Mouse (Mus musculus) neural tube, embryonic 15.5 days (tissue): ENCODE results near the gene Lrpprc. TPM values are rescaled to one million over a fixed set of nuclear protein-coding genes. Genes with fewer than 3 reads are reported as not detected.

Experiments used
- ATAC-seq: fragments of 200-750 bp; cut with Nextera tagmentation; 2 replicates; pipeline ENCODE4 v1.8.0; 2017; ENCODE audit warnings: mild to moderate bottlenecking, moderate TSS enrichment, moderate library complexity; ENCODE audit not compliant: low FRiP score
- H3K27ac ChIP-seq: fragments of 300-500 bp; sonication (generic); replicated peaks from 2 replicates; pipeline ENCODE4 v1.5.1; 2015; ENCODE audit warnings: mild to moderate bottlenecking, inconsistent platforms
- H3K27me3 ChIP-seq: fragments of 300-500 bp; sonication (generic); replicated peaks from 2 replicates; pipeline ENCODE4 v1.6.1; 2015; ENCODE audit warnings: inconsistent platforms
- H3K36me3 ChIP-seq: fragments of 300-500 bp; sonication (generic); 2 replicates; pipeline ENCODE4 v1.6.1; 2015; ENCODE audit warnings: inconsistent platforms
- H3K4me1 ChIP-seq: fragments of 300-500 bp; sonication (generic); 2 replicates; pipeline ENCODE4 v1.6.1; 2015; ENCODE audit warnings: inconsistent platforms
- H3K4me2 ChIP-seq: fragments of 300-500 bp; sonication (generic); 2 replicates; pipeline ENCODE4 v1.6.1; 2015; ENCODE audit warnings: inconsistent platforms, mild to moderate bottlenecking, moderate library complexity
- H3K4me3 ChIP-seq: fragments of 300-500 bp; sonication (generic); replicated peaks from 2 replicates; pipeline ENCODE4 v1.5.1; 2015; ENCODE audit warnings: mild to moderate bottlenecking, inconsistent platforms
- H3K9ac ChIP-seq: fragments of 300-500 bp; sonication (generic); replicated peaks from 2 replicates; pipeline ENCODE4 v1.6.1; 2015; ENCODE audit warnings: mild to moderate bottlenecking, inconsistent platforms
- H3K9me3 ChIP-seq: fragments of 300-500 bp; sonication (generic); replicated peaks from 2 replicates; pipeline ENCODE4 v1.6.1; 2016; ENCODE audit warnings: inconsistent platforms
- WGBS: fragments of 180-500 bp; shearing (Covaris S2); methylation state at CpG from one replicate; pipeline ENCODE4 v1.1.7; 2015; ENCODE audit warnings: mixed read lengths; 5-methylcytosine and 5-hydroxymethylcytosine counted together
- polyA plus RNA-seq: library from polyadenylated mRNA; unstranded; fragments of >200 nt; fragmentation: Nextera tagmentation; extraction: Ambion mirVana; gene quantifications from 2 replicates; pipeline ENCODE4 v1.2.1, GENCODE M21; 2015

Lrpprc gene
- polyA plus RNA-seq, 1 experiment from 2014 or later = 46.5 TPM

DNA sequence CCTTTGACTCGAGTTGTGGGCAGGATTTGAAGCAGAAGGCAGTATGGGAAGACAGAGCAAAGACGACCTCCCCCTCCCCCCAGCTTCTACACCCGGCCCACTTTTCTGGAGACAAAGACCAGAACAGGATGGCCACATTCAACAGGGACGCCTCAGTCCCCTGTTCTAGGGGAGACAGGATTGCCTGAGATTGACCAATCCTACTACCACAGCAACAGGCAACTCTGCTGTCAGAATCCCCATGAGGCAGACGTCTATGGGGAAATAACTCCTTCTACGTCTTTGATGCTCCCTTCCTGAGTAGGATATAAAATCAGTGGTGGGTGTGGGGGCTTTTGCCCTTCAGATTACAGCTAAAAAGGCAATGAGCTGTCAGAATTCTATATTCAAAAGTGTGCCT lies 106.3 kb downstream of the Lrpprc start:
- Histone ChIP-seq H3K4me3 (no peak overlapping the region), H3K27me3 (no peaks in the 10 kb centered on the region), H3K9me3 (no peaks in the 10 kb centered on the region), H3K4me2 (no peak overlapping the region), H3K36me3 (no peaks in the 10 kb centered on the region), H3K4me1 (no peaks in the 10 kb centered on the region), H3K9ac (no peak overlapping the region), H3K27ac (no peak overlapping the region)
- 37% methylated on average over 6 of the region's 6 CpGs for WGBS
- ATAC-seq = no peak

DNA sequence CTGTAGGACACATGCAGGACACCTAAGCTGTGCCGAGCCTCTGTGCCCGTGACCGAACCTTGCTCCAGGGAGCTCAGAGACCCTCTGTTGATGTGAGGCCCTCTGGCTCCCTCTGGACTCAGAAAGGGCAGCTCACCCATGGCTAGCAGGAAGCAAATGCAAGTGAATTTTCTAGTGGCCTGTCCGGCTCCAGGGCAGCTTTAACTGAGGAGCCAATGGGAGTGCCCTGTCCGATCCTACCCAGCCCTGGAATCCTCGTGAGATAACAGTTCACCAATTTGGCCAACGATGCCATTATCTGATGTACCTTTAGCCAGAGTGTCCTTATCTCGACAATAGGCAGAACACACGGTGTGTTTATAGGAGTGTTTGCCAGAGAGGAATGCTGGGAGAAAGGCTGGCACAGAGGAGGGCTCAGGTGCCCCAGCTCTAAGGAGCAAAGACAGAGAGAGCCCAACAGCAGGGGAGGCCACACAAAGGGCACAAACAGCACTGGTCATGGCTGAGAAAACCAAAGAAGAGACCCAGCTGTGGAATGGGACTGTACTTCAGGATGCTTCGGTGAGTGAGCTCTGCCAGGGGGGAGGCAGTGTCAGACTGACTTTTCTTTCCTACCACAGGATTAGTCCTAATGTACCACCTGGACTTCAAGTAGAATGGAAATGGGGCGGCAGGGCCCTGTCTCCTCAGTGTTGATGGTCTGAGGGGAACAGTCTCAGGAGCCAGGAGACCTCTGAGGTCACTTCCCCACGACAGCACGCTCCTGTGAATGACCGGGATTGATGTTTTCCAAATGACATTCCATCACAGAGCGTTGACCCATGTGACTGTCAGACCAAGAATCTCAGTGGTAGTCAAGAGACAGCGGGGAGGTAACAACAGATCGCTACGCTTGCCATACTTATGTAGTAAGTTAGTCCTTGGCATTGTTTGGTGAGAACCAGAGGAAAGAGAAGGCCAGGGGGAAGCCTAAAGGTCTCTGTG lies 107.6 kb downstream of the Lrpprc start, which contains the start of gene Abcg5:
TSS of gene Abcg5 (minus strand) at position 278 of the 984 bp plus-strand sequence.
- Histone ChIP-seq H3K4me2 (no peak within 1 kb of the TSS), H3K4me3 (no peak within 1 kb of the TSS), H3K36me3 (no peaks in the 10 kb centered on the region), H3K9me3 (no peaks in the 10 kb centered on the region), H3K27me3 (no peaks in the 10 kb centered on the region), H3K27ac (no peak within 1 kb of the TSS), H3K9ac (no peak within 1 kb of the TSS), H3K4me1 (no peaks in the 10 kb centered on the region)
- ATAC-seq = no peak
- 79% methylated on average over 18 of the region's 18 CpGs for WGBS

DNA sequence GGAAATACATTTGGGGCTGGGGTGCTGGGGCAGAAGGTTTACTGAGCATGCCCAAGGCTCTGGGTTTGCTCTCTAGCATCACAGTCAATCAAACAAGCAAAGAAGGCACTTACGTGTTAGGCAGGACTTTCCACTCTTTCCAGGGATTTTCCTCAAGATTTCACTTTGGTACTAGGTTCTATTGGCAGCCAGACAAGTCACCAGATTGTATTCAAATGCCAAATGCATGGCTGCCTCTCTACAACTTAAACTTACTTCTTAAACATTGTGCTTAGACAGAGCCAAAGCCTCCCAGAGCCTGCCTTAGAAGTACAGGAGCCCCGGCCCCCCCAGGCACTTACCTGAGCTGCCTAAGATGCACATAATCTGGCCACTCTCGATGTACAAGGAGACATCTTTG lies 108.9 kb downstream of the Lrpprc start:
- H3K27me3 ChIP-seq = no peaks in the 10 kb centered on the region
- H3K36me3 ChIP-seq = no peaks in the 10 kb centered on the region
- H3K4me1 ChIP-seq = no peaks in the 10 kb centered on the region
- no peak overlapping the region for H3K4me3 ChIP-seq
- H3K27ac ChIP-seq = no peak overlapping the region
- no peak overlapping the region for H3K9ac ChIP-seq
- no peaks in the 10 kb centered on the region for H3K9me3 ChIP-seq
- WGBS = 89% methylated on average over 3 of the region's 3 CpGs
- no peak overlapping the region for H3K4me2 ChIP-seq
- ATAC-seq = no peak

DNA sequence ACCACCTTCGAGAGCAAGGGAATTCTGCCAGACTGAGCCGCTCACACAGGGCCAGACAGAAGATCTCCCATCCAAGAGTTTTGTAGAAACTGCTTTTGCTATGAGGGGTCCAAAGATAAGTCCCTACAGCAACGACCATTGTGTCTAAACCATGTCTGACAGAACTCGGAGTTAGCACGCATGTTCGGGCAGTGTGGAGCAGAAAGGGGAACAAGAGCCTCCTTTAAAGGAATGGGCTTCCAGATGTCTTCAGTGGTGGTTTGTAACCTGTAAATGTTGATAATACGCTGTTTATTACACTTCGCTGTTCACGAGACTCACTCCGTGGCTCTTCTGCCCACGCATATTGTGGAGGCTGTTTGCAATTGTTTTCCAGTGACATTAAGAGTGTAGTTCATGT lies 113.0 kb downstream of the Lrpprc start:
- H3K36me3 ChIP-seq = no peaks in the 10 kb centered on the region
- 87% methylated on average over 11 of the region's 11 CpGs for WGBS
- H3K4me1 ChIP-seq = peaks cover 7% of the 10 kb centered on the region
- no peak overlapping the region for H3K4me3 ChIP-seq
- H3K4me2 ChIP-seq = no peak overlapping the region
- no peak overlapping the region for H3K9ac ChIP-seq
- H3K27ac ChIP-seq = no peak overlapping the region
- H3K27me3 ChIP-seq = peaks cover 7% of the 10 kb centered on the region
- no peaks in the 10 kb centered on the region for H3K9me3 ChIP-seq
- no peak for ATAC-seq

DNA sequence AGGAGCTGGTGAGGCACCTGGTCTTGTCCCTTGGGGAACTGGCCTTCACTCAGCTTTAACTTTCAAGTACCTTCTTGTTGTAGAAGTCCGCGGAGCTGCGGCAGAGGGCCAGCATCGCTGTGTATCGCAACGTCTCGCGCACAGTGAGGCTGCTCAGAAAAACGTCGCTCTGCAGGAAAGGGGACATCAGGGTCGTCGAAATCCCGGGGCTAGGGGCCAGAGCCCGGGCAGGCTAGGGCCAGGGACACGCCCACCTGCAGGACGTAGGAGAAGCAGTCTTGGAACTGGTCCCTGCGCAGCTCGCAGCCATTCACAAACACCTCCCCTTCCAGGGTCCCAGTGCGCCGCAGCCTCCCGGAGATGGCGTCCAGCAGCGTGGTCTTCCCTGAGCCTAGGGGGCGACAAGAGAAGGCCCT lies 114.6 kb downstream of the Lrpprc start, which contains the start of gene Abcg8:
TSS of gene Abcg8 (plus strand) at position 352 of the 416 bp plus-strand sequence.
- peak within 1 kb of the TSS; percentile 31 for H3K4me3 ChIP-seq
- 3% methylated on average over 24 of the region's 24 CpGs for WGBS
- peaks cover 11% of the 10 kb centered on the region for H3K27me3 ChIP-seq
- no peak within 1 kb of the TSS for H3K27ac ChIP-seq
- H3K9ac ChIP-seq = no peak within 1 kb of the TSS
- H3K9me3 ChIP-seq = no peaks in the 10 kb centered on the region
- ATAC-seq = peak; percentile 35; the same call in 1 of the 2 replicates
- H3K4me1 ChIP-seq = peaks cover 7% of the 10 kb centered on the region
- no peaks in the 10 kb centered on the region for H3K36me3 ChIP-seq
- H3K4me2 ChIP-seq = peak within 1 kb of the TSS; percentile 61

DNA sequence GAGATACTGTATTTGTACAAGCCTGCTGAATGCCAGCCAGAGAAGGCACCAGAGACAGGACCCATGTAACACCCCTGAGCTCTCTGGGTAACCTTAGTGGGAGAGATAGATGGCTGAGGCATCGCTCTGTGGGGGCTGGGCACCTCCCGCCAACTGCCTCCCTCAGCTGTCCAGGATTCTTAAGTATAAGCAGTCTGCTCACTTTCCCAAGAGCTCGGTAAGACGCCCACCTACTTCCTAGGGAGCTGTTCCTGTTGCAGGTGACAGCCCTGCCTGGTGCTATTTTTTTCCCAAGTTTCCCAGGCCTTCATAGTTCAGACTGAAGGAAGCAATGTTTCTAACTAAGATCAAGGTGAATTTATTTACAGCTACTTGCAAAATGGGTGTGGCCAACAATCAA lies 115.4 kb downstream of the Lrpprc start:
- Histone ChIP-seq H3K4me1 (peaks cover 7% of the 10 kb centered on the region), H3K4me2 (no peak overlapping the region), H3K27ac (no peak overlapping the region), H3K9me3 (no peaks in the 10 kb centered on the region), H3K4me3 (no peak overlapping the region), H3K36me3 (no peaks in the 10 kb centered on the region), H3K9ac (no peak overlapping the region), H3K27me3 (peaks cover 11% of the 10 kb centered on the region)
- 82% methylated on average over 4 of the region's 4 CpGs for WGBS
- ATAC-seq = no peak

DNA sequence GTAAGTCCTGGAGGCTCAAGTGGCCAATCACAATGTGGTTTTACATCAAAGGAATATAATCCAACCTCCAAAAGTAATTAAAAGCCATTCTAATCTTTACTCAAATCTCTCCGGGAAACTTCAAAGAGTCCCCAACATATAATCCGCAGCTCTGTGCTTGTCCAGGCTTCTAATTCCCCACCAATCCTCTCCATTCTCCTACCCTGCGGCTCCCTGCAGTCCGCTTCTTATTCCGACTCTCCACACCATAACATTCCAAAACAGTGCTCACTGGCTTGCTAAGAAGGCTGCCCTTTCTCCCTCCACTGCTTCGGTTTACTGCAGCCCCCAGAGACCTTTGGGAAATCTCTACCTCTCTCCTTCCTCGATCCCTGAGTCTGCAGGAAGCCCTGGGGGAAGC lies 116.5 kb downstream of the Lrpprc start:
- no peak overlapping the region for H3K27ac ChIP-seq
- no peak for ATAC-seq
- no peak overlapping the region for H3K9ac ChIP-seq
- H3K9me3 ChIP-seq = no peaks in the 10 kb centered on the region
- peaks cover 11% of the 10 kb centered on the region for H3K27me3 ChIP-seq
- H3K4me3 ChIP-seq = no peak overlapping the region
- H3K4me1 ChIP-seq = peaks cover 7% of the 10 kb centered on the region
- H3K36me3 ChIP-seq = no peaks in the 10 kb centered on the region
- H3K4me2 ChIP-seq = no peak overlapping the region
- 49% methylated on average over 7 of the region's 7 CpGs for WGBS

DNA sequence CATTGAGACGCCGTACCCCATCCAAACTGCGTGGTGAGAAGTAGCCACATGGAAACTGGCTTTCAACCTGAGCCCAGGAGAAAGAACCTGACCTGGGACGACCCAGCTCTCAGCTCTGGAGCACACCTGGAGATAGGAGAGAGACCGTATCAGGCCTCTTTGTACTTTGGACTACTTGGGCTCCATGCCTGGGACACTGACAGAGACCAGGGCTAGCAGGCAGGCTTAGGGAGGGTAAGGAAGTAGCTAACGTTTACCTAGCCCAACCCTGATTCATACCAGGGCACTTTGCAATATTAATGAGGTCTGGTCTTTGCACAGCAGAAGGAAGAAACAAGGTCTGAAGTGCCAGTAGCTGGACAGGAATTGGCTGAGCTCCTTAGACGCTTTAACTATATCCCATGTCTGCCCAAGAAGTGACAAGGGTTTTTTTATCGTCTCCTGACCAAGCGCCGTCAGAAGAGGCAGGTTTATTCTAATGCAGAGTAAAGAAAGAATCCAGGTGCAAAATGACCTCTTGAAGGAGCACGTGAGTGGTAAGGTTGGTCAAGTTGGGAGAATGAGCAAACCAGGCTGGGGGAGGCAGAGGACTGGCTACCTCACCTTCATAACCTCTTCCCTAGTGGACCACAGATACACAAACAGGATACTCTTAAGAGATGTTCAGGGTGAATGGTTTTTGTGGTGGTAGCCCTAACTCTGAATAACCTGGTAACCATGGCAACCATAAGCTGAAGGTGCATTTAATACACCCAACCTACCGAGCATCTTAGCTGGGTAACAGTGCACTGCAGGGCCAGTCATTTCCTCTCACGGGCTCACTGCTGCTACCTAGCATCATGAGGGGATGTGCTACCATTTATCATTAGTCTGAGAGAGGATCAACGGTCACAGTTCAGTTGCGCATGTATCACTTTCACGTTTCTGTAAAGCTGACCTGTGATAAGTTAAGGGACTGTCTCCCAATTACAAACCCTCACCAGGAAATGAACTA lies 117.9 kb downstream of the Lrpprc start:
- Histone ChIP-seq H3K9me3 (no peaks in the 10 kb centered on the region), H3K27ac (no peak overlapping the region), H3K4me2 (no peak overlapping the region), H3K4me3 (no peak overlapping the region), H3K36me3 (no peaks in the 10 kb centered on the region), H3K27me3 (peaks cover 11% of the 10 kb centered on the region), H3K4me1 (peaks cover 7% of the 10 kb centered on the region), H3K9ac (no peak overlapping the region)
- ATAC-seq = no peak; the same call in 1 of the 2 replicates
- 81% methylated on average over 16 of the region's 16 CpGs for WGBS

DNA sequence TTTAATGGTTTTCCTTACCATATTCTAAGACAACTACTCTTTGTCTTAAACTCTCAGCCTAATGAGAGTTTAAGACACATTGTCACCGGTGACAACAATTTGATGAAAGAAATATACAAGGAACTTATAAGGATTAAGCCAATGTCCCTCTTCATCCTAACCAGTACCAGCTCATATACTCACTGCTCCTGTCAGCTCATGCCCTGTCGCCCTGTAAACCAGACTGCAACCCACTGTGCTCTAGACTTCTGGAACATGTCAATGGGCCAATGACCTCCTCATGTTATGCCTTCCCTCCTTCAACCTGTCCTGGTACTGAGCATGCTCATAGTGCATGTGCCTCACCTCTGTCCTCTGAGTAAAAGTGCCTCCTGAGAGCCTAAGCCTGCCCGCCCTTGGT lies 122.7 kb downstream of the Lrpprc start:
- H3K4me3 ChIP-seq = no peak overlapping the region
- H3K9ac ChIP-seq = no peak overlapping the region
- H3K27me3 ChIP-seq = peaks cover 4% of the 10 kb centered on the region; the same call in 1 of the 2 replicates
- H3K4me1 ChIP-seq = peaks cover 10% of the 10 kb centered on the region
- H3K27ac ChIP-seq = no peak overlapping the region
- no peak for ATAC-seq
- no peaks in the 10 kb centered on the region for H3K9me3 ChIP-seq
- 95% methylated on average over 3 of the region's 3 CpGs for WGBS
- no peak overlapping the region for H3K4me2 ChIP-seq
- no peaks in the 10 kb centered on the region for H3K36me3 ChIP-seq

DNA sequence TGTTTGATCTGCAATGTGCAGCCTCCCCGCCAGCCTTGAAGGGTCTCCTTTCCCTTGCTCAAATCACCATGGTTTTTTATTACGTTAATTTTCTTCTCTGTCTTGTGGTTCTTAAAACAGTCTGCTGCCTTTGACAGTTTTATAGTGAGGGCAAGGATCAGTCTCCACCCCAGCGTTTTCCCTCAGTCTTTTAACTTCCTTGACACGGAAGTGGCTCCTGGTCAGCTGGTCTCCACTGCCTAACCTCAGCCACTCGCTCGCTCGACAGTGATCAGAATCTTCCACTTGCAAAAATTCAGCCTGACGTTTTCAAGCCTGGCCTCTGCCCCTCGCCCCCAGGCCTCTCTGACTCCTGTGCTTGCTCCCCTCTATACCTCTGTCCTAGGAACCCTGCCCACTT lies 124.9 kb downstream of the Lrpprc start:
- ATAC-seq = no peak
- no peaks in the 10 kb centered on the region for H3K36me3 ChIP-seq
- no peaks in the 10 kb centered on the region; the same call in 1 of the 2 replicates for H3K27me3 ChIP-seq
- peaks cover 10% of the 10 kb centered on the region for H3K4me1 ChIP-seq
- 24% methylated on average over 9 of the region's 9 CpGs for WGBS
- H3K4me3 ChIP-seq = no peak overlapping the region
- no peaks in the 10 kb centered on the region for H3K9me3 ChIP-seq
- no peak overlapping the region for H3K4me2 ChIP-seq
- no peak overlapping the region for H3K9ac ChIP-seq
- H3K27ac ChIP-seq = no peak overlapping the region

DNA sequence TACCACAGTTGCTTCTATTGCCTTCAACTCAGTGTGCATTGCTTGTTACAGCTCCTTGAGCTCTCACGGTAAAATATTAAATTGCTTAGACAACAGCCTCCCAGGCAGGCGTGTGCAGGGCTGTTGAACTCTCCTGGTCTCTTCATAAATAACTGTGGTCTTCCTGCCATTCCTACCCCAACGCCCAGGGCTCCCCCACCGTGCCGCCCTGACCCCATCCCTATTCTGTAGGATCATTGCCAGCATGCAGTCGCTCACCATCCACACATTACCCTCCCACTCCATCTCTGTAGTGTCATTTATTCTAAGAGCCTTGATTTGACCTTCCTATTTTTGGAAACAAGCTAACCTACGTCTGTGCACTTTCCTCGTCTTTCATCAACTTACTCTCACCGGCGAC lies 125.5 kb downstream of the Lrpprc start:
- no peak overlapping the region for H3K9ac ChIP-seq
- WGBS = 30% methylated on average over 10 of the region's 10 CpGs
- H3K4me3 ChIP-seq = no peak overlapping the region
- H3K9me3 ChIP-seq = no peaks in the 10 kb centered on the region
- no peak overlapping the region for H3K4me2 ChIP-seq
- H3K27me3 ChIP-seq = no peaks in the 10 kb centered on the region; the same call in 1 of the 2 replicates
- no peak for ATAC-seq
- no peaks in the 10 kb centered on the region for H3K36me3 ChIP-seq
- no peak overlapping the region for H3K27ac ChIP-seq
- peaks cover 10% of the 10 kb centered on the region for H3K4me1 ChIP-seq
